Mouse (Mus musculus) CH12.LX (cell line): Measurements from ENCODE around the gene Tnfrsf18. TPM values are rescaled to one million over a fixed set of nuclear protein-coding genes. Genes with fewer than 3 reads are reported as not detected.

Source experiments
- DNase-seq: peaks from one replicate; pipeline ENCODE4 v3.0.0-alpha.2; 2013; ENCODE audit errors: extremely low read depth
- H3K27ac ChIP-seq: 2 replicates; pipeline ENCODE4 v1.5.1; 2012; ENCODE audit warnings: low read depth, mild to moderate bottlenecking, control low read depth, moderate library complexity; ENCODE audit not compliant: insufficient read depth
- H3K27me3 ChIP-seq: replicated peaks from 2 replicates; pipeline ENCODE3; 2012; ENCODE audit warnings: inconsistent platforms
- H3K36me3 ChIP-seq, 2 experiments: replicated peaks in 1 of 2; 2 replicates each; pipeline versions ENCODE3 to v1.6.1; 2012; ENCODE audit warnings: inconsistent platforms in 1 of 2, low read length in 1 of 2, mild to moderate bottlenecking in 1 of 2, mixed read lengths in 1 of 2, moderate library complexity in 1 of 2; ENCODE audit not compliant: control insufficient read depth in 1 of 2, insufficient read depth in 1 of 2
- H3K4me1 ChIP-seq, 2 experiments: 2 replicates each; pipeline ENCODE4 v1.6.1; 2012; ENCODE audit warnings: inconsistent platforms in 1 of 2, moderate library complexity in 1 of 2; ENCODE audit not compliant: insufficient read depth in 2 of 2, control insufficient read depth in 1 of 2
- H3K4me2 ChIP-seq: 2 replicates; pipeline ENCODE4 v1.6.1; 2012; ENCODE audit warnings: low read depth, mild to moderate bottlenecking, control low read depth; ENCODE audit not compliant: poor library complexity, insufficient read depth, severe bottlenecking
- H3K4me3 ChIP-seq, 3 experiments: fragments of 150-350 bp in 1 of 3; sonication (generic) in 1 of 3; replicated peaks in 1 of 3; 2 replicates each; pipeline versions ENCODE3 to v1.5.1; 2011 to 2012; ENCODE audit warnings: low read depth in 2 of 3, low read length in 2 of 3, mild to moderate bottlenecking in 2 of 3, moderate library complexity in 2 of 3, control low read depth in 1 of 3, improper control_type of control experiment in 1 of 3, inconsistent platforms in 1 of 3, mixed read lengths in 1 of 3; ENCODE audit not compliant: poor library complexity in 1 of 3
- H3K79me2 ChIP-seq: replicated peaks from 2 replicates; pipeline ENCODE4 v1.6.1; 2012; ENCODE audit warnings: mild to moderate bottlenecking, moderate library complexity; ENCODE audit not compliant: control insufficient read depth, poor library complexity, insufficient read depth, severe bottlenecking; ENCODE audit errors: extremely low read depth
- H3K9ac ChIP-seq: 2 replicates; pipeline ENCODE4 v1.6.1; 2012; ENCODE audit warnings: low read depth, mild to moderate bottlenecking, control low read depth, moderate library complexity; ENCODE audit not compliant: insufficient read depth
- H3K9me3 ChIP-seq: replicated peaks from 2 replicates; pipeline ENCODE3; 2012; ENCODE audit warnings: low read length, inconsistent platforms, mixed read lengths
- CHD2 ChIP-seq: IDR thresholded peaks from 2 replicates; pipeline ENCODE4 v1.6.1; 2011; ENCODE audit warnings: low read length, improper control_type of control experiment
- CTCF ChIP-seq, 2 experiments: IDR thresholded peaks in 1 of 2; conservative IDR thresholded peaks in 1 of 2; 2 replicates each; pipeline ENCODE4 v1.5.1; 2011 to 2012; ENCODE audit warnings: low read depth in 2 of 2, low read length in 2 of 2, improper control_type of control experiment in 1 of 2, inconsistent platforms in 1 of 2, mild to moderate bottlenecking in 1 of 2, moderate library complexity in 1 of 2
- E2F4 ChIP-seq: IDR thresholded peaks from 2 replicates; pipeline ENCODE4 v1.6.1; 2011; ENCODE audit warnings: low read depth, low read length, improper control_type of control experiment; ENCODE audit not compliant: insufficient replicate concordance
- ELF1 ChIP-seq: IDR thresholded peaks from 2 replicates; pipeline ENCODE4 v1.6.1; 2014; ENCODE audit warnings: low read depth, mild to moderate bottlenecking, inconsistent platforms, low read length, improper control_type of control experiment
- EP300 ChIP-seq: IDR thresholded peaks from 2 replicates; pipeline ENCODE4 v1.6.1; 2011; ENCODE audit warnings: low read length, improper control_type of control experiment
- ETS1 ChIP-seq: conservative IDR thresholded peaks from 2 replicates; pipeline ENCODE4 v1.6.1; 2012; ENCODE audit warnings: low read depth, mild to moderate bottlenecking, inconsistent platforms, low read length, improper control_type of control experiment, moderate library complexity
- HCFC1 ChIP-seq: IDR thresholded peaks from 2 replicates; pipeline ENCODE4 v1.6.1; 2012; ENCODE audit warnings: low read depth, mild to moderate bottlenecking, inconsistent platforms, low read length, improper control_type of control experiment
- IRF4 ChIP-seq: IDR thresholded peaks from 2 replicates; pipeline ENCODE4 v1.6.1; 2014; ENCODE audit warnings: low read depth, mild to moderate bottlenecking, inconsistent platforms, low read length, improper control_type of control experiment
- JUN ChIP-seq: IDR thresholded peaks from 2 replicates; pipeline ENCODE4 v1.6.1; 2011; ENCODE audit warnings: low read depth, mild to moderate bottlenecking, low read length, improper control_type of control experiment, moderate library complexity; ENCODE audit not compliant: insufficient read depth
- JUND ChIP-seq: conservative IDR thresholded peaks from 2 replicates; pipeline ENCODE4 v1.6.1; 2011; ENCODE audit warnings: low read depth, low read length, improper control_type of control experiment
- KAT2A ChIP-seq: IDR thresholded peaks from 2 replicates; pipeline ENCODE4 v1.6.1; 2012; ENCODE audit warnings: low read length, improper control_type of control experiment, inconsistent platforms; ENCODE audit not compliant: insufficient replicate concordance
- MAFK ChIP-seq: IDR thresholded peaks from 2 replicates; pipeline ENCODE4 v1.6.1; 2011; ENCODE audit warnings: low read length, improper control_type of control experiment; ENCODE audit not compliant: insufficient replicate concordance
- MAX ChIP-seq: IDR thresholded peaks from 2 replicates; pipeline ENCODE4 v1.6.1; 2011; ENCODE audit warnings: low read length, improper control_type of control experiment
- MAZ ChIP-seq: IDR thresholded peaks from 2 replicates; pipeline ENCODE4 v1.6.1; 2012; ENCODE audit warnings: low read depth, mild to moderate bottlenecking, inconsistent platforms, low read length, improper control_type of control experiment, moderate library complexity
- MEF2A ChIP-seq: IDR thresholded peaks from 2 replicates; pipeline ENCODE4 v1.6.1; 2014; ENCODE audit warnings: low read depth, mild to moderate bottlenecking, inconsistent platforms, low read length, improper control_type of control experiment, borderline replicate concordance
- NELFE ChIP-seq: IDR thresholded peaks from 2 replicates; pipeline ENCODE4 v1.6.1; 2011; ENCODE audit warnings: low read depth, low read length, improper control_type of control experiment
- PAX5 ChIP-seq: IDR thresholded peaks from 2 replicates; pipeline ENCODE4 v1.6.1; 2012; ENCODE audit warnings: low read length, inconsistent platforms, mixed read lengths
- POLR2A ChIP-seq: IDR thresholded peaks from 2 replicates; pipeline ENCODE4 v1.6.1; 2011; ENCODE audit warnings: low read depth, mild to moderate bottlenecking, improper control_type of control experiment, low read length
- POLR2AphosphoS2 ChIP-seq: IDR thresholded peaks from 2 replicates; pipeline ENCODE4 v1.6.1; 2011; ENCODE audit warnings: low read depth, low read length, improper control_type of control experiment
- RAD21 ChIP-seq: IDR thresholded peaks from 2 replicates; pipeline ENCODE4 v1.6.1; 2011; ENCODE audit warnings: low read depth, mild to moderate bottlenecking, low read length, improper control_type of control experiment, moderate library complexity
- RCOR1 ChIP-seq: conservative IDR thresholded peaks from 2 replicates; pipeline ENCODE4 v1.6.1; 2012; ENCODE audit warnings: low read depth, mild to moderate bottlenecking, inconsistent platforms, low read length, improper control_type of control experiment
- SIN3A ChIP-seq: IDR thresholded peaks from 2 replicates; pipeline ENCODE4 v1.6.1; 2012; ENCODE audit warnings: low read length, improper control_type of control experiment, inconsistent platforms
- SMC3 ChIP-seq: IDR thresholded peaks from 2 replicates; pipeline ENCODE4 v1.6.1; 2011; ENCODE audit warnings: low read depth, low read length, improper control_type of control experiment
- TBP ChIP-seq: conservative IDR thresholded peaks from 2 replicates; pipeline ENCODE4 v1.6.1; 2011; ENCODE audit warnings: low read depth, low read length, improper control_type of control experiment
- TCF12 ChIP-seq: IDR thresholded peaks from 2 replicates; pipeline ENCODE4 v1.6.1; 2014; ENCODE audit warnings: low read depth, mild to moderate bottlenecking, inconsistent platforms, low read length, improper control_type of control experiment
- USF1 ChIP-seq: IDR thresholded peaks from 2 replicates; pipeline ENCODE4 v1.6.1; 2014; ENCODE audit warnings: low read depth, mild to moderate bottlenecking, inconsistent platforms, low read length, improper control_type of control experiment
- USF2 ChIP-seq: conservative IDR thresholded peaks from 2 replicates; pipeline ENCODE4 v1.6.1; 2011; ENCODE audit warnings: low read depth, low read length, improper control_type of control experiment
- ZKSCAN1 ChIP-seq: IDR thresholded peaks from 2 replicates; pipeline ENCODE4 v1.6.1; 2012; ENCODE audit warnings: low read depth, inconsistent platforms, low read length, improper control_type of control experiment, borderline replicate concordance
- ZMIZ1 ChIP-seq: IDR thresholded peaks from 2 replicates; pipeline ENCODE4 v1.6.1; 2012; ENCODE audit warnings: low read depth, mild to moderate bottlenecking, inconsistent platforms, low read length, improper control_type of control experiment
- dilution Hi-C: fragments of 300-500 bp; cut with MboI; formaldehyde crosslinking; loops from 2 replicates; pipeline ENCODE4 v1.14.3; 2020; ENCODE audit warnings: low sequenced_read_pairs; ENCODE audit not compliant: extremely low pct_unique_long_range_greater_than_20kb, extremely low pct_ligation_motif_present
- in situ Hi-C: fragments of 300-500 bp; cut with MboI; formaldehyde crosslinking; loops from 3 replicates; pipeline ENCODE4 v1.14.3; 2019; ENCODE audit warnings: low sequenced_read_pairs, low pct_ligation_motif_present, low pct_unique_long_range_greater_than_20kb, mixed read lengths
- polyA plus RNA-seq: library from polyadenylated mRNA; unstranded; fragments of >175 nt; gene quantifications from 2 replicates; pipeline ENCODE4 v1.2.1, GENCODE M21; 2012; ENCODE audit warnings: low read depth; ENCODE audit not compliant: insufficient read length
- total RNA-seq, 2 experiments: library from RNA; depleted of rRNA; stranded (reverse); fragments of 300-350 nt in 1 of 2; fragments of >200 nt in 1 of 2; gene quantifications; 2 replicates each; pipeline ENCODE4 v1.2.3; 2012 to 2014

Tnfrsf18 gene
- 52.1 and 76.1 TPM in 2 replicates for total RNA-seq (2012; rRNA removed)
- 48.8 and 50.7 TPM in 2 replicates for total RNA-seq (2014; rRNA removed)
- polyA plus RNA-seq, result 38.8 and 48.4 TPM in 2 replicates

- TF ChIP-seq USF2 (no peak), EP300 (no peak), SMC3 (peak; percentile 42), NELFE (peak; percentile 58), JUN (no peak), POLR2AphosphoS2 (peak; percentile 45; the same call in 1 of the 2 replicates), MEF2A (0 out of 2 replicates have a peak, but pooled peaks have one; percentile 53), POLR2A (peak; percentile 70), MAFK (no peak), TBP (0 out of 2 replicates have a peak, but pooled peaks have one; percentile 26), SIN3A (peak; percentile 61; the same call in 1 of the 2 replicates), ZMIZ1 (no peak), IRF4 (no peak; the same call in 1 of the 2 replicates), ELF1 (no peak), E2F4 (no peak), KAT2A (no peak), ETS1 (no peak; the same call in 1 of the 2 replicates), CTCF (conservative IDR thresholded peaks at IDR 0.05 in 1 of 2, IDR thresholded peaks at IDR 0.05 in 1 of 2; ENCODE audit: low read depth in 2 of 2, low read length in 2 of 2) (peak in 1 of 2 experiments; percentile 53; a peak in 2 of 4 replicates), ZKSCAN1 (no peak), CHD2 (no peak), MAX (0 out of 2 replicates have a peak, but pooled peaks have one; percentile 39), JUND (no peak), TCF12 (peak; percentile 53; the same call in 1 of the 2 replicates), USF1 (no peak), RCOR1 (no peak), MAZ (0 out of 2 replicates have a peak, but pooled peaks have one; percentile 24), PAX5 (no peak), RAD21 (peak; percentile 53), HCFC1 (no peak; the same call in 1 of the 2 replicates)
- DNase-seq, result no peak
- dilution Hi-C loops (no loop called here), in situ Hi-C loops (no loop called here)
- H3K9me3 ChIP-seq, result no peaks in the 10 kb centered on the region
- H3K27me3 ChIP-seq, result no peaks in the 10 kb centered on the region
- H3K36me3 ChIP-seq, result peaks cover 16 to 32% of the 10 kb centered on the region in 2 experiments
- no peaks in the 10 kb centered on the region for H3K79me2 ChIP-seq
- peak within 1 kb of the TSS; percentile 59 for H3K9ac ChIP-seq
- peaks cover 27 to 77% of the 10 kb centered on the region in 2 experiments for H3K4me1 ChIP-seq
- H3K4me2 ChIP-seq, result peak within 1 kb of the TSS; percentile 77
- H3K27ac ChIP-seq, result peak within 1 kb of the TSS; percentile 59
- peak within 1 kb of the TSS; percentile 54 to 61 (median 56) for H3K4me3 ChIP-seq
Measured at GRCm38 (mm10) chr4:156026013-156026412, at the start of gene Tnfrsf18. Gene Tnfrsf18 (plus strand): TSS chr4:156026164.
